Mouse (Mus musculus): ENCODE data around the gene Clec2l.

Clec2l gene

DNA sequence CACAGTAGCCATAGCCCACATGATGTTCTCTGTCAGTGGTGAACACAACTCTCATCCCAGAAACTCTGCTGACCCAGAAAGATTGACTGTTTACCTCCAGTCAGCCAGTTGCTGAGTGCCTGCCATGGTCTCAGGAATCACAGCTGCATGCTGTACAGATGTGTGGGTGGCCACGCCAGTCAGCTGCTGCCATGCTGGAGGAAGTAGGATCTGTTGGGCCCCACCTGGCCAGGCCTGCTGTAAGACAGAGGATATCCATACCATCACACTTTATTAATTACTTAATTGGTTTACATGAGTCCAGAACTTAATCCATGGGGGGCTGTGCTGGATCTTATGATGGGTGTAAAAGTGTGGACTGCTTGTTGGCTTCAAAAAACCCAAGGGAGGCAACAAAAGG lies 58.5 kb downstream of the Clec2l start:
- no peak for DNase-seq

DNA sequence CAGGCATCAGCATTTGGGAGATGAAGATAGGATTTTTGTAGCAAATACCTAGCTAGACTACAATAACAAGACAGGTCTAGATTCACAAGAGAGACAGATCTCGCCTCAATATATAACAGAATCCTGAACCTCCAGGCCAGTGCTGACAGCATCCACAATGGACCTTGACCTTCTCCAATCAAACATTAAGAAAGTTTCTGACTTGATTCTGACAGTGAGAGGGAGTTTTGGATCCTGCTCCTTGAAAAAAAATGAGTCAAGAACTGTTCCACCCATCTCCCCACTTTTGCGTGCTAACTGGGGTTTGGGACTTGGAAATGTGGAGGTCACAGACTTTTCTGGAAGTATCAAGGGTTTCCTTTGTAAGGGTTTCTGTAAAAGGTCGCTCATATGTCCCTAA lies 62.6 kb downstream of the Clec2l start:
- no peak for DNase-seq
